In the genomic region with DNA sequence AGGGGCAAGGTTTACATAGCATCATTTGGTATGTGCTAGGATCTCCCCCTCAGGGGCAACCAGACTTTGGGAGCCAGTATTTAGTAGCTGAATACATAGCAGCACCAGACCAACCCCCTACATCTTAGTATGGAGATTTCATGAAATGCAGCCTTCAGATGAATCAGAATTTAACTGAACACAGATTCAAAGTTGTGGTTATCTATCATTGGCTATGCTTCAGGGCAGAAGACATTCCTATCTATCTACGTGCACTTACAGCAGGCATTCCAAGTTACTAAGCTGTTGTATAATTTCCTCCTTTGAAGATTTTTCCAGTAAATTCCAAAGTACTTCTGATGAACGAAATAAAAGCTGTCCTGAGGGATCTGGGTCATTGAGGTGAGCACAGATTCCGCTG, we compare ENCODE assay signal across 24 mouse cellular contexts. TPM values are rescaled to one million over a fixed set of nuclear protein-coding genes. Genes with fewer than 3 reads are reported as not detected.
DNase-seq lines count a peak whose midpoint lies in the region; ATAC-seq and TF ChIP-seq lines count a peak whose summit lies in the region.
"Had no signal": no experiment of that assay in that cellular context is flagged by ENCODE, and none has a peak within 500 bp of the region (broad histone marks: within the 10 kb centered on the region; RNA-seq: fewer than 3 reads in every experiment).

No protein-coding gene starts in this region.

- H3K27me3 ChIP-seq in embryonic facial prominence, embryonic 14.5 days (replicated peaks; ENCODE audit: control insufficient read depth, insufficient read depth, low read length) = no peaks in the 10 kb centered on the region
- H3K27me3 ChIP-seq in embryonic facial prominence, embryonic 10.5 days (replicated peaks; ENCODE audit: low read depth, poor library complexity, severe bottlenecking) = no peaks in the 10 kb centered on the region
- H3K27me3 ChIP-seq: embryonic facial prominence, embryonic 13.5 days; forebrain, embryonic 12.5 days had no signal

- WGBS in embryonic facial prominence, embryonic 14.5 days = 45% methylated on average over 3 of the region's 3 CpGs
- 73% methylated on average over 3 of the region's 3 CpGs for WGBS in embryonic facial prominence, embryonic 10.5 days

- no peak for ATAC-seq in embryonic facial prominence, embryonic 14.5 days (ENCODE audit: low read depth)
- ATAC-seq: activated CD4-positive, CD25-positive, alpha-beta regulatory T cell, adult 4 months; forebrain, embryonic 14.5 days; forebrain, embryonic 16.5 days had no signal

- TF ChIP-seq CTCF in embryonic fibroblast, embryonic 13.5 days (IDR thresholded peaks at IDR 0.05; ENCODE audit: borderline replicate concordance, insufficient read depth, low read length) = no peak

- no peaks in the 10 kb centered on the region for H3K36me3 ChIP-seq in embryonic facial prominence, embryonic 14.5 days (ENCODE audit: control insufficient read depth, insufficient read depth, low read length)
- no peaks in the 10 kb centered on the region for H3K36me3 ChIP-seq in embryonic facial prominence, embryonic 10.5 days (replicated peaks)
- H3K36me3 ChIP-seq: embryonic facial prominence, embryonic 13.5 days; forebrain, embryonic 10.5 days; forebrain, embryonic 12.5 days had no signal

- H3K4me3 ChIP-seq in embryonic facial prominence, embryonic 14.5 days (ENCODE audit: low read depth, low read length) = no peak overlapping the region
- no peak overlapping the region for H3K4me3 ChIP-seq in embryonic facial prominence, embryonic 10.5 days
- no peak overlapping the region for H3K4me3 ChIP-seq in embryonic fibroblast, embryonic 13.5 days (ENCODE audit: insufficient read depth, low read length)
- H3K4me3 ChIP-seq: embryonic facial prominence, embryonic 13.5 days; erythroblast, embryonic 14.5 days; forebrain, embryonic 10.5 days; forebrain, embryonic 12.5 days had no signal

- H3K27ac ChIP-seq in embryonic facial prominence, embryonic 14.5 days (replicated peaks; ENCODE audit: low read depth, low read length) = no peak overlapping the region
- no peak overlapping the region for H3K27ac ChIP-seq in embryonic facial prominence, embryonic 10.5 days (replicated peaks)
- peak overlapping the region; percentile 80 for H3K27ac ChIP-seq in embryonic fibroblast, embryonic 13.5 days (ENCODE audit: insufficient read depth, low read length)
- H3K27ac ChIP-seq: embryonic facial prominence, embryonic 13.5 days; forebrain, embryonic 10.5 days; forebrain, embryonic 12.5 days had no signal

- intact Hi-C loops in heart, postnatal 14 days (cut with DNase I) = no loop called here

- peak; percentile 11 for DNase-seq in embryonic facial prominence, embryonic 14.5 days (ENCODE audit: low spot score)
- no peak for DNase-seq in embryonic facial prominence, embryonic 10.5 days (ENCODE audit: low spot score)
- peak; percentile 73 for DNase-seq in NIH3T3 (ENCODE audit: low read depth)
- no peak for DNase-seq in thymus, postnatal 36 days
- DNase-seq in thymus, postnatal 10 days (ENCODE audit: low spot score in 2 of 2) = no peak
- no peak for DNase-seq in heart, postnatal 14 days
- DNase-seq: adrenal gland, adult 8-10 months; adrenal gland, postnatal 14 days; adrenal gland, postnatal 36 days; cerebellum, adult 11-12 months; cerebellum, adult 2 months; cerebellum, adult 9-10 months; cerebellum, postnatal 10 days; cerebellum, postnatal 25 days had no signal

- no peak overlapping the region for H3K4me2 ChIP-seq in embryonic facial prominence, embryonic 14.5 days (ENCODE audit: low read depth, low read length)
- H3K4me2 ChIP-seq: embryonic facial prominence, embryonic 13.5 days; forebrain, embryonic 12.5 days had no signal

- no peak overlapping the region for H3K9ac ChIP-seq in embryonic facial prominence, embryonic 14.5 days (ENCODE audit: low read depth, low read length)
- H3K9ac ChIP-seq: embryonic facial prominence, embryonic 13.5 days; forebrain, embryonic 12.5 days had no signal

- TF ChIP-seq POLR2A in embryonic fibroblast, embryonic 13.5 days (IDR thresholded peaks at IDR 0.05; ENCODE audit: low read depth, low read length) = no peak

- no peaks in the 10 kb centered on the region; the same call in 1 of the 2 replicates for H3K4me1 ChIP-seq in embryonic facial prominence, embryonic 14.5 days (ENCODE audit: control insufficient read depth, insufficient read depth, low read length)
- no peaks in the 10 kb centered on the region for H3K4me1 ChIP-seq in embryonic facial prominence, embryonic 10.5 days
- H3K4me1 ChIP-seq in embryonic fibroblast, embryonic 13.5 days (ENCODE audit: control insufficient read depth, insufficient read depth, low read length) = peaks cover 10% of the 10 kb centered on the region
- H3K4me1 ChIP-seq: embryonic facial prominence, embryonic 13.5 days; forebrain, embryonic 10.5 days; forebrain, embryonic 12.5 days had no signal

- H3K9me3 ChIP-seq in embryonic facial prominence, embryonic 14.5 days (ENCODE audit: control insufficient read depth, low read length) = no peaks in the 10 kb centered on the region
- no peaks in the 10 kb centered on the region for H3K9me3 ChIP-seq in embryonic facial prominence, embryonic 10.5 days
- H3K9me3 ChIP-seq: embryonic facial prominence, embryonic 13.5 days; forebrain, embryonic 10.5 days; forebrain, embryonic 12.5 days had no signal

RNA-seq across cellular contexts. Expression of gene Cfap69, which starts 38.5 kb away (rescaled TPM):
- polyA plus RNA-seq in embryonic facial prominence, embryonic 14.5 days (2014; fragmentation: Nextera tagmentation; extraction: Ambion mirVana) = 3.3 and 4.2 TPM in 2 replicates
- 2.3 and 2.9 TPM in 2 replicates for polyA plus RNA-seq in embryonic facial prominence, embryonic 10.5 days (2016; fragmentation: Nextera tagmentation; extraction: Ambion mirVana)
- polyA plus RNA-seq in embryonic fibroblast, embryonic 13.5 days (2011; ENCODE audit: insufficient read length, low read depth, missing spikeins) = 3.6 and 5.0 TPM in 2 replicates
- total RNA-seq in heart, postnatal 14 days (2021) = 1 to 10 TPM in 1 of 2 experiments, under 1 TPM in 1; 0.80 to 1.7 TPM
- total RNA-seq: MEL had no signal
- polyA plus RNA-seq: activated CD4-positive, CD25-positive, alpha-beta regulatory T cell, adult 4 months had no signal

RNA-seq across cellular contexts. Expression of gene Gm8773, which starts 51.9 kb away (rescaled TPM):
- 1.6 and 2.8 TPM in 2 replicates for polyA plus RNA-seq in embryonic facial prominence, embryonic 14.5 days (2014; fragmentation: Nextera tagmentation; extraction: Ambion mirVana)
- 1.5 and 1.8 TPM in 2 replicates for polyA plus RNA-seq in embryonic facial prominence, embryonic 10.5 days (2016; fragmentation: Nextera tagmentation; extraction: Ambion mirVana)
- 1.8 and 2.6 TPM in 2 replicates for polyA plus RNA-seq in embryonic fibroblast, embryonic 13.5 days (2011; ENCODE audit: insufficient read length, low read depth, missing spikeins)
- total RNA-seq in heart, postnatal 14 days (2021) = not detected
- total RNA-seq: adrenal gland, adult 18-20 months; adrenal gland, adult 8-10 months; adrenal gland, postnatal 14 days; adrenal gland, postnatal 36 days; MEL had no signal
- polyA plus RNA-seq: activated CD4-positive, CD25-positive, alpha-beta regulatory T cell, adult 4 months; cerebellum, adult 2 months; erythroblast, embryonic 14.5 days had no signal

Comparison
In these comparisons a context has a peak if more than half of its experiments do, and no peak if none do; other contexts are left out.
1. DNase-seq: peak in embryonic facial prominence, embryonic 14.5 days (single experiment) and NIH3T3 (single experiment); none in embryonic facial prominence, embryonic 10.5 days (single experiment), thymus, postnatal 36 days (0 of 2), thymus, postnatal 10 days (0 of 2) and heart, postnatal 14 days (0 of 2).